Mouse (Mus musculus) limb, embryonic 11.5 days (tissue): ENCODE measurements around the gene Pgs1. TPM values are rescaled to one million over a fixed set of nuclear protein-coding genes. Genes with fewer than 3 reads are reported as not detected.

ENCODE experiments used
- ATAC-seq: fragments of 200-750 bp; cut with Nextera tagmentation; 2 replicates; pipeline ENCODE4 v1.8.0; 2017; ENCODE audit warnings: low read depth; ENCODE audit not compliant: insufficient number of reproducible peaks, low FRiP score, low TSS enrichment
- DNase-seq: peaks from one replicate; pipeline ENCODE4 v3.0.0-alpha.2; 2015; ENCODE audit warnings: low spot score
- H3K27ac ChIP-seq: fragments of 300-500 bp; sonication (generic); replicated peaks from 2 replicates; pipeline ENCODE4 v1.5.1; 2014; ENCODE audit warnings: low read depth, mild to moderate bottlenecking, low read length
- H3K27me3 ChIP-seq: fragments of 300-500 bp; sonication (generic); 2 replicates; pipeline ENCODE4 v1.6.1; 2014; ENCODE audit warnings: mild to moderate bottlenecking, low read length, mixed read lengths; ENCODE audit not compliant: control insufficient read depth, insufficient read depth
- H3K36me3 ChIP-seq: fragments of 300-500 bp; sonication (generic); 2 replicates; pipeline ENCODE4 v1.6.1; 2014; ENCODE audit warnings: mild to moderate bottlenecking, low read length, moderate library complexity, mixed read lengths; ENCODE audit not compliant: control insufficient read depth, insufficient read depth
- H3K4me1 ChIP-seq: fragments of 300-500 bp; sonication (generic); 2 replicates; pipeline ENCODE4 v1.6.1; 2014; ENCODE audit warnings: low read length, mixed read lengths; ENCODE audit not compliant: control insufficient read depth, insufficient read depth
- H3K4me2 ChIP-seq: fragments of 300-500 bp; sonication (generic); 2 replicates; pipeline ENCODE4 v1.6.1; 2014; ENCODE audit warnings: low read depth, mild to moderate bottlenecking, moderate library complexity; ENCODE audit not compliant: severe bottlenecking
- H3K4me3 ChIP-seq: fragments of 300-500 bp; sonication (generic); 2 replicates; pipeline ENCODE4 v1.5.1; 2014; ENCODE audit warnings: low read depth, low read length
- H3K9ac ChIP-seq: fragments of 300-500 bp; sonication (generic); 2 replicates; pipeline ENCODE4 v1.6.1; 2014; ENCODE audit warnings: mild to moderate bottlenecking, low read length
- H3K9me3 ChIP-seq: fragments of 300-500 bp; sonication (generic); 2 replicates; pipeline ENCODE4 v1.6.1; 2016; ENCODE audit warnings: low read length; ENCODE audit not compliant: control insufficient read depth
- WGBS: fragments of 180-500 bp; shearing (Covaris S2); extraction: QIAGEN DNeasy Blood & Tissue Kit; methylation state at CpG from one replicate; pipeline ENCODE4 v1.1.7; 2014; 5-methylcytosine and 5-hydroxymethylcytosine counted together
- polyA plus RNA-seq: library from polyadenylated mRNA; unstranded; fragments of >200 nt; fragmentation: Nextera tagmentation; extraction: Ambion mirVana; gene quantifications from 2 replicates; pipeline ENCODE4 v1.2.1, GENCODE M21; 2014

Pgs1 gene
- polyA plus RNA-seq, 1 experiment from 2014 or later: 38.4 TPM

- ATAC-seq: no peak
Observed at GRCm38 (mm10) chr11:117991502-117992470, 5.7 kb downstream of the Pgs1 start.

GRCm38 (mm10) chr11:117993190-117994175, 7.4 kb downstream of the Pgs1 start:
- Histone ChIP-seq H3K36me3 (no peaks in the 10 kb centered on the region; the same call in 1 of the 2 replicates), H3K9me3 (no peaks in the 10 kb centered on the region), H3K27ac (no peak overlapping the region), H3K4me1 (peaks cover 23% of the 10 kb centered on the region), H3K9ac (no peak overlapping the region), H3K4me3 (no peak overlapping the region), H3K27me3 (no peaks in the 10 kb centered on the region), H3K4me2 (no peak overlapping the region)
- ATAC-seq (no peak), DNase-seq (no peak)
- WGBS: 66% methylated on average over 14 of the region's 14 CpGs

More at GRCm38 (mm10) chr11:117991502-117992470, 5.7 kb downstream of the Pgs1 start:
- 73% methylated on average over 9 of the region's 9 CpGs for WGBS
- Histone ChIP-seq H3K27ac (no peak overlapping the region), H3K36me3 (no peaks in the 10 kb centered on the region), H3K4me2 (no peak overlapping the region), H3K9ac (no peak overlapping the region), H3K9me3 (no peaks in the 10 kb centered on the region), H3K4me3 (no peak overlapping the region), H3K27me3 (no peaks in the 10 kb centered on the region), H3K4me1 (peaks cover 30% of the 10 kb centered on the region)
- DNase-seq: no peak

GRCm38 (mm10) chr11:117994250-117995057, 8.4 kb downstream of the Pgs1 start:
- DNase-seq (no peak), ATAC-seq (no peak)
- Histone ChIP-seq H3K4me2 (no peak overlapping the region), H3K9me3 (no peaks in the 10 kb centered on the region), H3K9ac (no peak overlapping the region), H3K4me1 (peaks cover 23% of the 10 kb centered on the region), H3K4me3 (no peak overlapping the region), H3K36me3 (no peaks in the 10 kb centered on the region; the same call in 1 of the 2 replicates), H3K27me3 (no peaks in the 10 kb centered on the region), H3K27ac (no peak overlapping the region)
- WGBS: 51% methylated on average over 9 of the region's 9 CpGs

GRCm38 (mm10) chr11:117995255-117995654, 9.2 kb downstream of the Pgs1 start:
- H3K9ac ChIP-seq: no peak overlapping the region
- 68% methylated on average over 2 of the region's 2 CpGs for WGBS
- H3K9me3 ChIP-seq: no peaks in the 10 kb centered on the region
- no peak for DNase-seq
- no peak for ATAC-seq
- H3K36me3 ChIP-seq: no peaks in the 10 kb centered on the region; the same call in 1 of the 2 replicates
- no peak overlapping the region for H3K4me2 ChIP-seq
- no peak overlapping the region for H3K27ac ChIP-seq
- H3K4me1 ChIP-seq: peaks cover 23% of the 10 kb centered on the region
- no peak overlapping the region for H3K4me3 ChIP-seq
- no peaks in the 10 kb centered on the region for H3K27me3 ChIP-seq

GRCm38 (mm10) chr11:117995661-117996060, 9.6 kb downstream of the Pgs1 start:
- no peak overlapping the region for H3K4me3 ChIP-seq
- H3K36me3 ChIP-seq: peaks cover 3% of the 10 kb centered on the region; the same call in 1 of the 2 replicates
- H3K4me1 ChIP-seq: peaks cover 23% of the 10 kb centered on the region
- no peak overlapping the region for H3K9ac ChIP-seq
- H3K9me3 ChIP-seq: no peaks in the 10 kb centered on the region
- no peak overlapping the region for H3K27ac ChIP-seq
- no peaks in the 10 kb centered on the region for H3K27me3 ChIP-seq
- 68% methylated on average over 3 of the region's 3 CpGs for WGBS
- H3K4me2 ChIP-seq: no peak overlapping the region
- DNase-seq (no peak), ATAC-seq (no peak)

GRCm38 (mm10) chr11:117996066-117996465, 10.0 kb downstream of the Pgs1 start:
- no peaks in the 10 kb centered on the region for H3K9me3 ChIP-seq
- DNase-seq: no peak
- H3K4me3 ChIP-seq: no peak overlapping the region
- ATAC-seq: no peak
- H3K4me1 ChIP-seq: peaks cover 23% of the 10 kb centered on the region
- no peak overlapping the region for H3K4me2 ChIP-seq
- no peak overlapping the region for H3K9ac ChIP-seq
- H3K36me3 ChIP-seq: peaks cover 3% of the 10 kb centered on the region; the same call in 1 of the 2 replicates
- WGBS: 23% methylated on average over 3 of the region's 3 CpGs
- no peaks in the 10 kb centered on the region for H3K27me3 ChIP-seq
- no peak overlapping the region for H3K27ac ChIP-seq

- DNase-seq (no peak), ATAC-seq (no peak)
- Histone ChIP-seq H3K27ac (no peak overlapping the region), H3K36me3 (peaks cover 7% of the 10 kb centered on the region), H3K9ac (no peak overlapping the region), H3K4me2 (no peak overlapping the region), H3K9me3 (no peaks in the 10 kb centered on the region), H3K27me3 (no peaks in the 10 kb centered on the region), H3K4me3 (no peak overlapping the region), H3K4me1 (peaks cover 23% of the 10 kb centered on the region)
- 94% methylated on average over 2 of the region's 2 CpGs for WGBS
Observed at GRCm38 (mm10) chr11:117997085-117997484, 11.0 kb downstream of the Pgs1 start.
